Mouse (Mus musculus) cerebellum, adult (tissue): Measurements from ENCODE around the gene Slc1a2.

Experiments
- ATAC-seq: cut with Nextera tagmentation; 2 replicates; pipeline ENCODE4 v1.9.2; 2017; ENCODE audit warnings: mild to moderate bottlenecking, moderate library complexity, mixed read lengths; ENCODE audit not compliant: insufficient number of reproducible peaks, low FRiP score, low TSS enrichment

Gene Slc1a2

DNA sequence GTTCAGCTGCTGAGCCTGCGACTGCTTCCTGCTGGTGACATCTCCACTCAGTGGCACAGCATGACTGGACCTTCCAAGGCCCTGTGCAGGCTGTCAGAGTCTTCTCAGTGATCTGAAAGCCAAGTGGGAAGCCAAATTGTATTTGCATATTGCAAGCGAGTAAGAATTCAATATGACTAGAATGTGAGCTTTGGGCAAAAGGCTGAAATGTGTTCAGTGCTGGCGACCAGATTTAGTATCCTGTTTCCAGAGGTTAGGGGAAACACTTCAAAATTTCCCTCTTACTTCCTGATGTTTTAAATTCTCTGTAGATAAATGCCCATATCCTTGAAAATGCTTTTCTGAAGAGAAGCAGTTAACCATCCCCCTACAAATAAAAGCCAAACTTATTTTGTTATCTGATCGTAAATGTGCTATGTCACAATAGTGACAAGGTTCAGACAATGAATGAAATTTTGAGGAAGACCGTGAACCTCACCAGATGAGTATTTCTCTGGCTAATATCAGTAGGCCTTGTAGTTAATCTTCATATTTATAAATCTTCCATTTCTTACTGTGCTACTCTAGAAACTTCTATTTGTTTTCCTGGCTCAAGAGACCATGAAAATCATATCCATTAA lies 98.9 kb downstream of the Slc1a2 start:
- ATAC-seq, result no peak

DNA sequence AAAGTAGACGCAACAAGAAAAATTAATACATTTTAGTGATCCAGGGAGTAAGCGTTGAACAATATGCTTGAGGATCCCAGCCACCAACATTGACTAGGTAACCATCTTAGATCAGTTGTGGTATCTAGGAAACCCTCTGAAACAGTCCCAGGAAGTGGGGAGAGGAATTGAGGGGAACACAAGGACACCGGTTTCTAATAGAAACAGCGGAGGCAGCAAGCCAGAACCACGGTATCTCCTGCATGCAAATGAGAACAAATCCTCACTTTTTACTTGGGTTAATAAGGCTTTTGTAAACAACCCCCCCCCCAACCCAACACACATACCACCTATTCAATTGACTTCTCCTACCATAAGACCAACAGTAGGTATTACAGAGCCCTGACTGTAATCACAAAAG lies 101.0 kb downstream of the Slc1a2 start:
- no peak for ATAC-seq

DNA sequence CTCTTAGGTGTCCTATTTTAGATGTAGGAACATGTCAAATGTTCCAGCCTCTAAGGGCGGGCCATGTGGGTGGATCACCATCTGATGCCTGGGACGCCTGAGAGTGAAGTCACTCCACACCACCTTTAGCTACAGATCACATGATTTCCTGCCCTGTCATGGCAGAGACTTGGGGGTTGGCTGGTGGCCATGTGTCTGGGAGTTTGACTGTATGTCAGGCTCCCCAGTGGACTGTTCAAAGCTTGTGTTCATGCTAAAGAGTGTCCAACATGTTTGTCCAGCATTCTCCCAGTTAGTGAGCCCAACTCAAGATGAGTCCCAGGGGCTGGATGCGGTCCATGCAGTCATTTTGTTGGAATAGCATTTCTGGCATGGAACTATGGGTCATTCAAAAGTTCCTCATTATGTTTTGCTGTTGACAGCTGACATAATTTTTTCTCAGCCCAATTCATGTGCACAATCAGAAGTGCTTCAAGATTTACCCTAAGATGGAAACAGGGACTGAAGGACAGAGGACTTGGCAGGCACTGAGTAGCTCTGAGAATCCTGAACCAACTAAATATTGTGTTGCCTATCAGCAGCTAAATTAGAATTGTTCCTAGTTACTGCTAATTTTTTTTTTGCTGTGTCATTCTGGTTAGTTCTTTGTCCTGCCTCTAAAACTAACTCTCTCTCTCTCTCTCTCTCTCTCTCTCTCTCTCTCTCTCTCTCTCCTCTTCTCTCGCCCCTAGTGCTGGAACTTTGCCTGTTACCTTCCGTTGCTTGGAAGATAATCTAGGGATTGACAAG lies 102.0 kb downstream of the Slc1a2 start:
- no peak for ATAC-seq

DNA sequence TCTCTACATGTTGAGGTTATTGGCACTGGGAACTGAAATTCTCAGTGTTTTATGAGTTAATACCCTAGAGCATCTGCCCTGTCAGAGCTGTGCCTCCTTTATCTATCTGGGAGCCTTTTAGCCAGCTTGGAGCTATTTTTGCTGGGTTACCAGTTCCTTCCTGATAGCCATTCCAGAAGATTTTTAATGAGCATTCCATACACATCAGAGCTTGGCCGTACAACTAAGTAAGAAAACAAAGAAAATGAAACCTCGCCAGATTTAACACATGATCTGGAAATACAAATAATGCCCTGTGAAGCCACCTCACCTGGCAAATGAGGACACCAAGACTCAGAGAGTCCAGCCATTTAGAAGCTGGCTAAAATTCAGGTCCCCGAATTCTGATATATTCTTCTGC lies 104.7 kb downstream of the Slc1a2 start:
- no peak for ATAC-seq

DNA sequence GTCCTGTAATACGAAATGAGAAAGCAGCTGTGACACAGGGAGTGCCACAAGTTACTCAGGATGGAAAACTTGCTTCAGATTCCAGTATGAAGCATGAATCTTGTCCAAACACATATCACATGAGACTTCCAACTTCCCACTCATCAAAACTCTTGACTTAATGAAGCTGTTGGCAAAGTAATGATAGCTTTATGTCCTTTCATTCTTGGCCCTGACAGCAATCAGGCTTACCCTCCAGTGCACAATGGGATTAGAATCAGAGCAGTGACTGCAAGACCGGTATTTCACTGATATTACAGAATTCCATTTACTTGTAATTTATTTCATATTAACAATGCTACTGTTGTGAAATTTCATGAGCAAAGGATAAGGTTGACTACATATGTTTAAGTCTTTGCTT lies 105.5 kb downstream of the Slc1a2 start:
- no peak for ATAC-seq

DNA sequence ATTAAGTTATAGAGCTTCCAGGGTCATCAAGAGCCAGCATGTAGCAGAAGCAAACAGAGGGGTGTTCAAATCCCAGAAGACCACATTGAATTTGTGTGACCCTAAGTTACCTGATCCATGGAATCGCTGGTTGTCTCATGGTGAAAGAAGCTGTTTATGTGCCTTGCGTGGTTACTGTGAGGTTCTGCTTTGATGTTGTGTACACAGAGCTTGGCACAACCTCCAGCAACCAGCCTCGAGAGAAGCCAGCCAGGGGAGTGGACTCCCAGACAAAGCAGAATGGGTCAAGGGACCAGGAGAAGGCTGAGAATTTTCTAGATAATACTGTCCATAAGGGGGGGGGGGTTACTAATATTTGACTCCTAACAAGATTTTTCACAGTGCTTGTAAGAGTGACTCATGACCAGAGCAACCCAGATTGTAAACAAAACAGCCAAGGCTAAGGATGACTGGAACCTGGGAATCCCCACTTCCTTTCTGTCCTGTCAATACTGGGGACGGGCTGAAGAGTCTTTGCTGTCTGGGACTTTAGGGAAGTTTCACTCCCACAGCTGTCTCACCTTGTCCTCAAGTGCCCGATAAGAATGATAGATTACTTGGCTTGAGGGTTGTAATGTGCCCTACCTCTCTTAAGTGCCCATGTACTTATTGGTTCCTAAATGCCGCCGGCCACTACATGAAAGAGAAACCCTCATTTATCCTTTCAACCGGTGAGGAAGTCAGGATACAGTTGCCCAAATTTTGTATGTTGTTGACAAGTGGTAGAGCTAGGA lies 106.3 kb downstream of the Slc1a2 start:
- no peak for ATAC-seq

DNA sequence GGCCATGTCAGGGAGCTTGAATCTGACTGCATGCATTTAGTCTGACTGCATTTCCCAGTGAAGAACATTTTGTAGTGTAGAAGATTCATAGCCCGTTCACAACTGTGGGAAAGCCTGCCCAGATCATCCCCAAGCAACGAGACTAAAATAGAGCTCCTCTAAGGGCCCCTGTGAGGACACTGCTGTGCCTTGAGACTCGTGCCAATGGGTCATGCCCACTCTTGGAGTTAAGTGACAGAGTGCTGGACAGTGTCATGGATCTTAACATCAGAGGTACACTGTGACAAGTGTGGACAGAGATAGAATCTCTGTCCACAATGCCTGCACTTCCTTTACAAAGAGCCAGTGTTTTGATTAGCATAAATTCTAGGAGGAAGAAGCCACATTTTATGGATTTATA lies 109.8 kb downstream of the Slc1a2 start:
- ATAC-seq, result no peak

DNA sequence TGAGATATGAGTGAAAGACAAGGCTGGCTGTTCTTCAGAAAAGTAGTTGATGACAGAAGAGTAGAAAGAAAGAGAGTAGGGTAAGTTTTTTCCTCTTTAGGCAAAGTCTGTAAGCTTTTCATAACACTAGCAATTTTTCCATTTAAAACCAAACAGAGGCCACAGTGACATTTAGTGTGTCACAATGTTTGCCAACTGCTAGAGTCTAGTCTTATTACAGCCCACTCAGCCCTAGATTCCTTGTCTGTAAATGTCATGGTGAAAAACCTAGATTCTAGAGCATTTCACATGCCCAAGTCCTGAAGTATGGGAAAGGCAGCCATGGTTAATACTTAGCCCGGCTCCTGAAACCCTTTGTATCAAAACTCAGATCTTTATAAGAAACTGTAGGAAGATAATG lies 112.8 kb downstream of the Slc1a2 start:
- no peak for ATAC-seq

DNA sequence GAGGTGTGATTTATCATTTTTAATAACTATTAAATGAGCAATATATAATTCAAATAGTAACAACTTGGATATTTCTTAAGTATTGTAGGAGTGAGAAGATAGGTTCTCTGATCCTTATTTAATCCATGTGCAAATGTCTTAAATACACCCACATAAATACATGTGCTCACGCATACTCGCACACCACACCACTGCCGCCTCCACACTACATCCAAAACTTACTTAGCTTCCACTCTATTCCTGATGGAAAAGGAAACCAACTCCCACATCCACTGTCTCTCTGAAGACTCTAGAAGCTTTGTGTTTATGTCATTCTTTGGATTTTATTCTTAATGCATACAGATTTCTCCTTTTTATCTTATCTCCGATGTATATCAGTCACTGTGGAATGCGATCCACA lies 113.8 kb downstream of the Slc1a2 start:
- ATAC-seq, result no peak

DNA sequence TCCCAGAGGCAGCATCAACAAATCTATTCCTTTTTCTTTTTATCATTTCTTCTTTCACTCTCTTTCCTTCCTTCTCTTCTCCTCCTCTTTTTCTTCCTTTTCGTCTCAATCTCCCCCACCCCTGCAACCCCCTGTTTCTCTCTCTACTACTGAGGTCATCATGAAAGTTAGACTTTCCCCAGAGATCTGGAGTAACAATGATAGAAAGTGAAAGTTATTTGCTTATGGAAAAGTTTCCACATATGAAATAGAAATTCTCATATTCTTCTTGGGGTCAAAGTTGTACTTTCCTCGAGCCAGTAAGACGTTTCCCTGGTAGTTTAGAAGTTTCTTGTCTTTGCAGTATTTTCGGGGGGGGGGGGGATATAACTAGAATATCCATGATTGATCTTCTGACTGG lies 116.2 kb downstream of the Slc1a2 start:
- ATAC-seq, result no peak

DNA sequence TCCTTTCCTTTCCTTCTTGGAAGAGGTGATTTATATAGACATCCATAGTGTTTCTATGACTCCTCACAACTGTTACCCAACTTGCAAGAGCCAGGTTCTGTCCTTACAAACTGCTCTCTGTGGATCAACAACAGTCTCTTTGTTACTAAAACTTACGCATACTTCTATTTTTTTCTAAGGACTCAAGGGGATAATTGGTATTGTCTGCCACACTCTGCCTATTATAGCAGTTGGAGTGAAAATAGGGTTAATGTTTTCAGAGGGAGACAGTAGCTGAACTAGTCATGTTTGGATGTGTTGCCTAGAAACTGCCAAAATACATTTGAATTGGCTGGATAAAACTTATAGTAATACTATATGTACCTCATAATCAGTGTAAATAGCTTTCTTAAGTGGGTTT lies 117.1 kb downstream of the Slc1a2 start:
- ATAC-seq, result no peak

DNA sequence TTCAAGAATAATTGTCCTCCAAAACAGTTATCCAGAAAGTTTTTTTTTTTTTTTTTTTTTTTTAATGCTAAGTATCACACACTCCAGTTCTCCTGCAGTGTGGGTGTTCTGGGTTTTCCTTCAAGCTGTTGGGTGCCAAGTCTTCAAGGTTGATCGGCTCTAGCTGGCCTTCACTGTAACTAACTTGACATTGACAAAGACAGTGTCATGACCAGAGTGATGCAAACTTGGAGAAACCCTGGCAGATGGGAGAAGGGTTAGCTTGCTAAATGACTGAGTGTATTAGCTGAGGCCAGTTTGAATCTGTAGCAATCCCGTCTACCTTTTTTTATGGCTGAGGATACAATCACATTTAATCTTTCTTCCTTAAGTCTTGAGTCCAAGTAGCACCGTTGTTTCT lies 119.7 kb downstream of the Slc1a2 start:
- no peak for ATAC-seq

DNA sequence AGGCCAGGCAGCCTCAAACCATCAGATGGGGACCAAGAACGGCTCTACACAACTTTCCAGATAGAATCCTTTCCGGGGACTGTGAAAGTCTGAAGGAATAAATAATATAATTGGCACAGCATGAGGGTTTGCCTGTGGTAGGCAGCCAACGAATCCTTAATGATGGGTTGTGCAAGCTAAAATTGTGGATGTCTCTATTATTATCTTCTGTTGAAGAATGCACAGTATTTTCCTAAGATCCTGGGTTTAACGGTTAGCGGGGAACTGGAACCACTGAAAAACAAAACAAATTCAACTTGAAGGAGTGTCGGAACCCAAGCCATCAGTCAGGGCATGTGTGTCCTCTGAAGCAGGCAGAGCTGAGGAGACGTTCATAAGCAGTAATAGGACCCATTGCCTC lies 124.3 kb downstream of the Slc1a2 start:
- no peak for ATAC-seq

DNA sequence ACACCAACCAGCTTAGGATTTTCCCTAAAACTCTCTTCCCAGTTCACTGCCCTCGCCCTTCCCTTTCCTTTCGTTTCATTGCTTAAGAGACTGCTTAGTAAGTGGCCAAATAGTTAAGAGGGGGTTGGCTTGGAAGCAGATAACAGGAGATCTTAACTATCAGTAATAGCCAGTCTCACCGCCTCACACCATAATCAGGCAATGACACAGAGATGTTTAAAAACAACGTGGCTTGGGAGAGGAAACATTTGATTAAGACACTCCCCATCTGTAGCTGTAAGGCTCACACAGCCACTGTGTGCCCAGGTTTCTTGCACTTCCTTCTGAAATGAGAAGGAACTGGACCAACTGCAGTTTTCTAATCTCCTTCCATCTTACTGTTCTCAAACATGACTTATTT lies 127.2 kb downstream of the Slc1a2 start:
- no peak for ATAC-seq

DNA sequence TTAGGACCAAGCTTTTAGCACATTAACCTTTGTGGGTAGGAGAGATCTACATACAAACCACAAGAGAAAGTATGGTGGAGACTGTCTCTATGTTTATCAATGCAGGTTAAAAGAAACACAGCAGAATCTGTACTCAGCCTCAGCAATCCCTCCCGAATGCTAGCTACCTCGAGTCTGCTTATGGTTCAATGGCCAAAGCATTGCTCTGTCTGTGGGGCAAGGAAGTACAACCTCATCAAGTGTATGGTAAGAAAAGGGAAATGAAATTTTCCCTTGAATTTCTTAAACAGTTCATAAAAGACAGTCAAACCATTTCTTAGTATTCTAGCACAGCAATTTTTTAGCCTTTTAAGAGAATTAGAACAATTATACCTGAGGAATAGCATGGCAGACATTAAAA lies 133.2 kb downstream of the Slc1a2 start:
- no peak for ATAC-seq

DNA sequence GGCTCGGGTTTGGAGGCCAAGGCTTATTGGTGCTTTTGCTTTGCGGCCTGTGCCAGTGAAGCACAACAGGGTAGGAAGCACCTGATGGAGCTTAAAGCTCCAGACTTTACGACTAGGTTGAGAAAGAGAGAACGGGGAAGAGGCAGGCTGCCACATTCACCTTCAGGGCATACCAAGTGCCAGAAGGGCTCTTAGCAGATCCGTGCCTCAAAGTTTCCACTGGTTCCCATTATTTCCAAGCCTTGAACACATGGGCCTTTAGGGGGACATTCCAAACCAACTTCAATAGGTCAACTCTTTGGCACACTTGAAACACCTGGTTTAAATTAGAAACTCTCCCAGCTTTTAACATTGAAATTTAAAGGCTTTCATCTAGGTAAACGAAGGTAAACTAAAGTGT lies 134.3 kb downstream of the Slc1a2 start:
- no peak for ATAC-seq

DNA sequence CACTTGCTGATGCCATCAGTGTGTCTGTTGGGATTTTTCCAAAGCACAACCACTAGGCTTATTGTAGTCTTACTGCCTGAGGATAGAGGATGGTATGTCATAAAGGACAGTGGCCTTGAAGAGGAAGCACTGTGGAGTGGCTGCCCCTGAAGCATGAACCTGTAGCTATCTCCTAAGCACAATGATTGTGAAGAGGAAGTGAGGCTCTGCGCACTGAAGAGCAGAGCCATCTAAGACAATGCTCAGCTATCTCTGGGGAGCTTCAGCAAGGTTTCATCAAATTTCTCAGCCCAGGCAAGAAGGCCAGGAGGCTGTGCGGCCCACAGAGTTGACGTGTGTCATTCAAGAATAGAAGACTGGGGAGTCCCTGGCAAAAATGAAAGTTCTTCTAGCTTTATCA lies 136.6 kb downstream of the Slc1a2 start:
- ATAC-seq, result no peak

DNA sequence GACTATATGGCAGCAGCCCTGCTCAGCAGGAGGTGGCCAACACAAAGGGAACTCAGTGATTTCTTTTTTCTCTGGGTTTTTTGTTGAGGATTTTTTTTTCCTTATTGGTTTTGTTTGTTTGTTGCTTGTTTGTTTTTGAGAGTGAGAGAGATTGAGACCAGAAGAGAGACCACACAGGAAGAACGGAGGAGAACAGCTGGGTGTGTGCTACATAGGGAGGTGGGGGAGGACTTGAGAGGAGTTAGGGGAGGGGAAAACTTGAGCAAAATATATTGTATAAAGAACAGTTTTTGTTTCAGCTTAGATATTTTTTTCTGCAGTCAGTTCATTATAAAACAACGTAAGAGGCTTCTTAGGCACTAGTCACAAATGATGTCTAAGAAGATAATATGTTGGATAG lies 139.7 kb downstream of the Slc1a2 start:
- no peak for ATAC-seq

DNA sequence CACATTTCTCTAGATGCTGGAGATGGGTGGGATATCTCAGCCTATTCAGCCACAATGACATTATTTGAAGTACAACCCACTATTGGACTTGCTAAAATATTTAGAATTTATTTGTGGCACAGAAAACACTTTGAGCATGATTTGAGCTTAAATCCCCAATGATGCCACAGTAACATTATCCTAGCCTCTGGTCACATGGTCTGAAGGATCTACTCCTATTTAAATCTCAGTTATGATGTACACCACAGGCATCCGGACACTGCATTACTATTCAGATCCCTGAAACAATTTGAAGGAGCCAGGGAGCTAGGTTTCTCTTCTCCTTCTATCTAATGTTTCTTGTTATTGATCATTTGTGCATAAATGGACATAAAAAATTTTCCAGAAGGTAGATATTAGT lies 143.4 kb downstream of the Slc1a2 start:
- no peak for ATAC-seq

DNA sequence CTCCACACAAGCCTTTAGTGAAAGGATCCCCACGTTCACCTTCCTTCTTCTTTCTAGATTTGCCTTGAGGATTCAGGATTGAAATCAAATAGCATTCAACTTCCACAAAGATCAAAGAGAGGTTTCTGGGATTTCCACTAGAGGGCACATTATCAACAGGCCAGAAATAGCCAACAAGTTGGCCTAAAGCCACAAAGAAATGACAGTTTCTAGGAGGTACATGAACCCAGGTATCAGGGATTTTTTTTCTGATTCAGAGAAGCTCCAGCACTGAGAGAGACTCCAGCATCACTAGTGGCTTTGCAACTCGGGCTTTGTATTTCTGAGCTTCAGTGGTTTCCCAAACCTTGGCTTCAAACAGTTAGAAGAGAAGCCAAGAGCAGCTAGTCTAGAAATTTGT lies 145.7 kb downstream of the Slc1a2 start:
- no peak for ATAC-seq

DNA sequence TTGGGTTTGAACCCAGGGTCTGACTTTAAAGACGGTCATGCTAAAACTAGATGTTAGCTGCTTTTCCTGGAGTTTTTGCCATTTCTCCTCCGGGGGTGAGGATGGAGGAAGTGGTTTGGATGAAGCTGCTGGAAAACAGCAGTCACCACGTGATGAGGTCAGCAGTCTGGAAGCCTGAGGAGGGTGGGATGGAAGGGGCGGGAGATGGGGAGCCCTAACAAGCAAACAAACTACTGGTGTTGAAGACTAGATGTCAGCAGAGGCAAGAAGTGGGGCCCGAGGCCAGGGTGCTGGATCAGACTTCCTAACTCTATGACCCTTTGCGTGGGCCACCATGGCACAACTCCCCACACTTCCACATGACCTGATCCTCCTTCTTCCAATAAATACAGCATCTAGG lies 146.8 kb downstream of the Slc1a2 start:
- no peak for ATAC-seq
